In genomic region chr10:88389576-88389975, GRCm38 (mm10) we compare ENCODE assay signal across 11 mouse cellular contexts. TPM values are rescaled to one million over a fixed set of nuclear protein-coding genes. Genes with fewer than 3 reads are reported as not detected.
DNase-seq lines count a peak whose midpoint lies in the region; ATAC-seq lines count a peak whose summit lies in the region.
"Had no signal": no experiment of that assay in that cellular context is flagged by ENCODE, and none has a peak within 500 bp of the region (broad histone marks: within the 10 kb centered on the region; RNA-seq: fewer than 3 reads in every experiment).

No protein-coding gene starts in this region.

- H3K9me3 ChIP-seq in embryonic facial prominence, embryonic 14.5 days (ENCODE audit: control insufficient read depth, low read length): no peaks in the 10 kb centered on the region
- no peaks in the 10 kb centered on the region for H3K9me3 ChIP-seq in embryonic facial prominence, embryonic 10.5 days
- no peaks in the 10 kb centered on the region for H3K9me3 ChIP-seq in lung, embryonic 16.5 days (ENCODE audit: control insufficient read depth, low read length)
- H3K9me3 ChIP-seq in intestine, embryonic 15.5 days: no peaks in the 10 kb centered on the region

- no peak overlapping the region for H3K9ac ChIP-seq in embryonic facial prominence, embryonic 14.5 days (ENCODE audit: low read depth, low read length)
- no peak overlapping the region for H3K9ac ChIP-seq in lung, embryonic 16.5 days (ENCODE audit: low read length)
- H3K9ac ChIP-seq in intestine, embryonic 15.5 days: no peak overlapping the region
- H3K9ac ChIP-seq: liver, embryonic 14.5 days had no signal

- no peaks in the 10 kb centered on the region for H3K27me3 ChIP-seq in embryonic facial prominence, embryonic 14.5 days (replicated peaks; ENCODE audit: control insufficient read depth, insufficient read depth, low read length)
- no peaks in the 10 kb centered on the region for H3K27me3 ChIP-seq in embryonic facial prominence, embryonic 10.5 days (replicated peaks; ENCODE audit: low read depth, poor library complexity, severe bottlenecking)
- no peaks in the 10 kb centered on the region for H3K27me3 ChIP-seq in lung, embryonic 16.5 days (ENCODE audit: control insufficient read depth, insufficient read depth, low read depth, low read length)
- H3K27me3 ChIP-seq in intestine, embryonic 15.5 days (replicated peaks): no peaks in the 10 kb centered on the region

- H3K4me2 ChIP-seq in embryonic facial prominence, embryonic 14.5 days (ENCODE audit: low read depth, low read length): no peak overlapping the region
- no peak overlapping the region for H3K4me2 ChIP-seq in lung, embryonic 16.5 days (ENCODE audit: low read depth, low read length)
- H3K4me2 ChIP-seq in intestine, embryonic 15.5 days (replicated peaks): no peak overlapping the region

- no peaks in the 10 kb centered on the region for H3K36me3 ChIP-seq in embryonic facial prominence, embryonic 14.5 days (ENCODE audit: control insufficient read depth, insufficient read depth, low read length)
- H3K36me3 ChIP-seq in embryonic facial prominence, embryonic 10.5 days (replicated peaks): no peaks in the 10 kb centered on the region; the same call in 1 of the 2 replicates
- H3K36me3 ChIP-seq in lung, embryonic 16.5 days (ENCODE audit: control insufficient read depth, insufficient read depth, low read length): no peaks in the 10 kb centered on the region
- no peaks in the 10 kb centered on the region for H3K36me3 ChIP-seq in intestine, embryonic 15.5 days

- no peak overlapping the region for H3K4me3 ChIP-seq in embryonic facial prominence, embryonic 14.5 days (ENCODE audit: low read depth, low read length)
- H3K4me3 ChIP-seq in embryonic facial prominence, embryonic 10.5 days: no peak overlapping the region
- no peak overlapping the region for H3K4me3 ChIP-seq in lung, embryonic 16.5 days (ENCODE audit: low read length)
- H3K4me3 ChIP-seq in intestine, embryonic 15.5 days (replicated peaks): no peak overlapping the region

- peaks cover 13% of the 10 kb centered on the region for H3K4me1 ChIP-seq in embryonic facial prominence, embryonic 14.5 days (ENCODE audit: control insufficient read depth, insufficient read depth, low read length)
- peaks cover 22% of the 10 kb centered on the region for H3K4me1 ChIP-seq in embryonic facial prominence, embryonic 10.5 days
- peaks cover 17% of the 10 kb centered on the region for H3K4me1 ChIP-seq in lung, embryonic 16.5 days (replicated peaks; ENCODE audit: control insufficient read depth, insufficient read depth, low read length)
- H3K4me1 ChIP-seq in intestine, embryonic 15.5 days (replicated peaks): peaks cover 9% of the 10 kb centered on the region; the same call in 1 of the 2 replicates

- no peak for DNase-seq in embryonic facial prominence, embryonic 14.5 days (ENCODE audit: low spot score)
- no peak for DNase-seq in embryonic facial prominence, embryonic 10.5 days (ENCODE audit: low spot score)
- DNase-seq in lung, postnatal 36 days: no peak
- DNase-seq in thymus, postnatal 0 days (ENCODE audit: low spot score): peak; percentile 86
- DNase-seq in left cerebral cortex, postnatal 25 days (ENCODE audit: low spot score in 2 of 2): no peak
- DNase-seq in layer of hippocampus, postnatal 25 days (ENCODE audit: extremely low spot score in 1 of 2, low spot score in 1 of 2): no peak
- DNase-seq: cerebellum, adult 9-11 months; right cerebral cortex, postnatal 14 days had no signal

- no peak overlapping the region for H3K27ac ChIP-seq in embryonic facial prominence, embryonic 14.5 days (replicated peaks; ENCODE audit: low read depth, low read length)
- H3K27ac ChIP-seq in embryonic facial prominence, embryonic 10.5 days (replicated peaks): no peak overlapping the region
- no peak overlapping the region for H3K27ac ChIP-seq in lung, embryonic 16.5 days (ENCODE audit: low read length)
- no peak overlapping the region for H3K27ac ChIP-seq in intestine, embryonic 15.5 days
- H3K27ac ChIP-seq: liver, embryonic 14.5 days had no signal

- WGBS in embryonic facial prominence, embryonic 14.5 days: 51% methylated on average over 4 of the region's 4 CpGs
- WGBS in embryonic facial prominence, embryonic 10.5 days: 57% methylated on average over 4 of the region's 4 CpGs
- 28% methylated on average over 4 of the region's 4 CpGs for WGBS in lung, embryonic 16.5 days
- whole genome bisulfite sequencing in intestine, embryonic 15.5 days: 43% methylated on average over 4 of the region's 4 CpGs

- ATAC-seq in embryonic facial prominence, embryonic 14.5 days (ENCODE audit: low read depth): 0 out of 2 replicates have a peak, but pooled peaks have one; percentile 45
- 0 out of 2 replicates have a peak, but pooled peaks have one; percentile 26 for ATAC-seq in lung, embryonic 16.5 days (ENCODE audit: low read depth)
- ATAC-seq in intestine, embryonic 15.5 days: peak; percentile 52

- intact Hi-C loops in left cerebral cortex, postnatal 25 days (cut with DNase I): no loop called here

RNA-seq across cellular contexts. Expression of gene Gnptab, which starts 10.6 kb away (rescaled TPM):
- polyA plus RNA-seq in embryonic facial prominence, embryonic 14.5 days (2014; fragmentation: Nextera tagmentation; extraction: Ambion mirVana): 9.2 and 9.4 TPM in 2 replicates
- 8.4 and 9.0 TPM in 2 replicates for polyA plus RNA-seq in embryonic facial prominence, embryonic 10.5 days (2016; fragmentation: Nextera tagmentation; extraction: Ambion mirVana)
- 16.8 and 18.1 TPM in 2 replicates for polyA plus RNA-seq in lung, embryonic 16.5 days (2015; fragmentation: Nextera tagmentation; extraction: Ambion mirVana)
- 15.9 and 16.3 TPM in 2 replicates for polyA plus RNA-seq in intestine, embryonic 15.5 days (2015; fragmentation: Nextera tagmentation; extraction: Ambion mirVana)
- 8.6 and 9.6 TPM in 2 replicates for polyA plus RNA-seq in thymus, postnatal 0 days (2015; fragmentation: Nextera tagmentation; extraction: Ambion mirVana)
- 10 to 100 TPM; 66.6 to 68.1 TPM for total RNA-seq in left cerebral cortex, postnatal 25 days (2021)
- total RNA-seq in layer of hippocampus, postnatal 25 days (2021): 10 to 100 TPM; 73.6 to 82.2 TPM

RNA-seq across cellular contexts. Expression of gene Dram1, which starts 10.7 kb away (rescaled TPM):
- polyA plus RNA-seq in embryonic facial prominence, embryonic 14.5 days (2014; fragmentation: Nextera tagmentation; extraction: Ambion mirVana): 4.9 and 5.7 TPM in 2 replicates
- polyA plus RNA-seq in embryonic facial prominence, embryonic 10.5 days (2016; fragmentation: Nextera tagmentation; extraction: Ambion mirVana): 0.29 and 0.39 TPM in 2 replicates
- 128 and 151 TPM in 2 replicates for polyA plus RNA-seq in lung, embryonic 16.5 days (2015; fragmentation: Nextera tagmentation; extraction: Ambion mirVana)
- polyA plus RNA-seq in intestine, embryonic 15.5 days (2015; fragmentation: Nextera tagmentation; extraction: Ambion mirVana): 3.8 and 4.1 TPM in 2 replicates
- 8.6 and 9.8 TPM in 2 replicates for polyA plus RNA-seq in thymus, postnatal 0 days (2015; fragmentation: Nextera tagmentation; extraction: Ambion mirVana)
- total RNA-seq in left cerebral cortex, postnatal 25 days (2021): under 1 TPM; 0.80 to 0.82 TPM
- total RNA-seq in layer of hippocampus, postnatal 25 days (2021): 1 to 10 TPM; 1.1 to 1.5 TPM

Comparison
In these comparisons a context has a peak if more than half of its experiments do, and no peak if none do; other contexts are left out.
1. RNA of gene Dram1, which starts 10.7 kb away (polyA plus RNA-seq): 128 to 151 TPM in lung, embryonic 16.5 days; 8.6 to 9.8 TPM in thymus, postnatal 0 days, 4.9 to 5.7 TPM in embryonic facial prominence, embryonic 14.5 days, 3.8 to 4.1 TPM in intestine, embryonic 15.5 days and 0.29 to 0.39 TPM in embryonic facial prominence, embryonic 10.5 days; every median in the first group is over 10 times any median in the second.
2. Peak in every context shown above with its lines, with median percentiles within 50 percentile points of each other: ATAC-seq.